Mouse (Mus musculus): ENCODE measurements around the gene Vax1. TPM values are rescaled to one million over a fixed set of nuclear protein-coding genes. Genes with fewer than 3 reads are reported as not detected.

Vax1 gene
- not detected for polyA plus RNA-seq (2017; shearing (Covaris generic))

DNA sequence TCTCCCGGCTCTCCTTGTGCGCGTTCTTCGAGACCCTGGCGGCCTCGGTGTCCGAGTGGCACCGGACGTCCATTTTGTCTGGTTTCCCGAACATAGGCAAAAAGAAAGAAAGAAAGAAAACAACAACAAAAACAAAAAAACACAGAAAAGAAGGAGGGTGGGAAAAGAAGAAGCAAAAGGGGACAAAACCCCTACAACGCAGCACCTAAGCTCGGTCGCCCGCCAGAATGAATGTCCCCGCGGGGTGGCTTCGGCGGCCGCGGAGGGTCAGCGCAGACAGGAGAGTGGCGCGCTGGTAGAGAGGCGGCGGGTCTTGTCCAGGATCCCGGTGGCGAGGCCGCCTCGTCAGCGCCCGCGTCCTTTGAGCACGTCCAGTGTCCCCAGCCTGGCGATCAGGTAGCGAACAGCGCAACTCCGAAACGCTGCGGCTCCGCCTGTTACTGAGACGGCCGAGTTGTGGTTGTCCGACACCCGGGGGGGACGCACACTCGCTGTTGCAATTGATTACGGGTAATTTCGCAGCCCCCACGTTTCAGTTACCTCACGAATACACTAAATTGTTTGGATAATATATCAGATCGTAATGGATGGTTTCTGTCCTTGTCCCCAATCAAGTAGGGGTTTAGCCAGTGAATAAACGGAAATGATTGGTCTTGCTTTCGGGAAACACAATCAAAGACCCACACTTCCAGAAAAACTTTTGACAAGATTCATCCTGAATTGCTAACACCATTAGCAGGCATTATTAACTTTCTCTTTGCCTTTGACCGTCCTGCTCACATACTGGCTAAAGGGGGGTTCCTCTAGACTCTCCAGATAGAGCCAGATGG lies at the start of gene Vax1:
Gene Vax1 (minus strand): TSS at position 121 of the 830 bp plus-strand sequence.

DNA sequence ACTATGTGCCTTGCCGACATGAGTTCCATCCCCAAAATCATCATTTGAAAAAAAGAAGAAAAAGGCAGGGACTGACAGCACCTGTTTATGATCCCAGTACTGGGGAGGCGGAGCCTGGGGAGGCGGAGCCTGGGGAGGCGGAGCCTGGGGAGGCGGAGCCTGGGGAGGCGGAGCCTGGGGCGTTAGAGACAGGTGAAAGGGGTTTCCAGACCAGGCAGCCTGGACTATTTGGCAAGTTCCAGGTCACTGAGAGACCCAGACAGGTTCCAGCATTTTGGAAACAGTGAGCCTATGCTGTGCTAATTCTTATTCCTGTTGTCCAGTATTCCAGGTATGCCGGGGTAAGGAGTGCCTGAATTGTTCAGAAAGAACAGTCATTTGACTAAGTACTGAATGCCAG lies 49.1 kb upstream of the Vax1 start, which contains the start of gene Kcnk18:
Gene Kcnk18 (plus strand): TSS at position 224 of the 400 bp plus-strand sequence.

Other genes starting within 250 kb of the Vax1 start
- not detected for gene Eno4, start 226.6 kb downstream of the Vax1 start, polyA plus RNA-seq (2017; shearing (Covaris generic))
- gene Hspa12a, start 226.4 kb downstream of the Vax1 start, polyA plus RNA-seq (2017; shearing (Covaris generic)), result 3.3 TPM
- gene Shtn1, start 94.0 kb downstream of the Vax1 start, polyA plus RNA-seq (2017; shearing (Covaris generic)), result 2.0 TPM
- not detected for gene Kcnk18, start 49.2 kb upstream of the Vax1 start, polyA plus RNA-seq (2017; shearing (Covaris generic))
- 7.1 TPM for gene Slc18a2, start 90.8 kb upstream of the Vax1 start, polyA plus RNA-seq (2017; shearing (Covaris generic))
- gene Rps12-ps3, start 152.2 kb upstream of the Vax1 start, polyA plus RNA-seq (2017; shearing (Covaris generic)), result 105 TPM
- 5.3 TPM for gene Pdzd8, start 175.7 kb upstream of the Vax1 start, polyA plus RNA-seq (2017; shearing (Covaris generic))